Mouse (Mus musculus) kidney, adult 11 months (tissue): ENCODE measurements around the gene Nrxn1.

Source experiments
- DNase-seq: peaks from one replicate; pipeline ENCODE4 v3.0.0; 2022

The Nrxn1 gene

GRCm38 (mm10) chr17:90059320-90060111 lies 1033.4 kb downstream of the Nrxn1 start:
- DNase-seq: no peak

GRCm38 (mm10) chr17:90054312-90054711 lies 1038.6 kb downstream of the Nrxn1 start:
- DNase-seq: no peak

- DNase-seq: no peak
Measured at GRCm38 (mm10) chr17:90039316-90039715, 1053.6 kb downstream of the Nrxn1 start.

GRCm38 (mm10) chr17:90032416-90032815 lies 1060.5 kb downstream of the Nrxn1 start:
- DNase-seq: no peak

GRCm38 (mm10) chr17:90016636-90017035 lies 1076.2 kb downstream of the Nrxn1 start:
- DNase-seq: no peak

GRCm38 (mm10) chr17:90011761-90012160 lies 1081.1 kb downstream of the Nrxn1 start:
- DNase-seq: no peak

- DNase-seq: no peak
Measured at GRCm38 (mm10) chr17:90007438-90008109, 1085.3 kb downstream of the Nrxn1 start.

- DNase-seq: no peak
Measured at GRCm38 (mm10) chr17:89990651-89991050, 1102.2 kb downstream of the Nrxn1 start.
